Mouse (Mus musculus): ENCODE data around the gene Srp68.

Srp68 gene

GRCm38 (mm10) chr11:116274045-116274666 lies at the start of gene Srp68:
TSS of gene Srp68 (minus strand) at chr11:116274217.
- in situ Hi-C loops (cut with MboI; ENCODE audit: low pct_unique_long_range_greater_than_20kb in 1 of 2, low sequenced_read_pairs in 2 of 2, unreplicated experiment in 1 of 2): no loop called here

- in situ Hi-C loops (cut with MboI; ENCODE audit: low pct_unique_long_range_greater_than_20kb in 1 of 2, low sequenced_read_pairs in 2 of 2, unreplicated experiment in 1 of 2): loop anchor here (5.0 kb wide), 2 partner anchors 128 to 138 kb away; no protein-coding TSS in a partner anchor
Observed at GRCm38 (mm10) chr11:116318719-116319659, 45.0 kb upstream of the Srp68 start.

GRCm38 (mm10) chr11:116312359-116312758 lies 38.3 kb upstream of the Srp68 start:
- in situ Hi-C loops (cut with MboI; ENCODE audit: low pct_unique_long_range_greater_than_20kb in 1 of 2, low sequenced_read_pairs in 2 of 2, unreplicated experiment in 1 of 2): no loop called here

DNA sequence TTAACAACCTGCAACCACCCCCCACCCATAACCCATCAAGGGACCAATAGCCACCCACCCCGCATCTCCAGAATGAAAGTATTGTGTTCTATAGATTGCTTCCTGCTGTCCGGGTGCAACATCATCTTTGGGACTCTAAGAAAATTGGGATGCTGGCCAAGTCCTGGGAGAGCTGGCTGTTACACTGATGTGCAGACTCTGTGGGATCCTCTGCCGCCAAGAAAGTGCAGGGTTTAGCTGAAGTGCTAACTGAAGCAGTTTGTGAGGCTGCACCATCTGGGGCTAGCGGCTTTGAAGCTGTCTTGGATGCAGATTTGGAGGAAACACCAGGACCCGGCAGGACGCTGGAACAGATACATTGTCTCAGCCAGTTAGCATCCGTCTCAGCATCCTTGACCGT lies 37.2 kb upstream of the Srp68 start:
- in situ Hi-C loops (cut with MboI; ENCODE audit: low pct_unique_long_range_greater_than_20kb in 1 of 2, low sequenced_read_pairs in 2 of 2, unreplicated experiment in 1 of 2): no loop called here

- in situ Hi-C loops (cut with MboI; ENCODE audit: low pct_unique_long_range_greater_than_20kb in 1 of 2, low sequenced_read_pairs in 2 of 2, unreplicated experiment in 1 of 2): loop anchor here in 1 of 2 experiments (5.0 kb wide), 1 partner anchor 87 kb away; no protein-coding TSS in a partner anchor
Observed at GRCm38 (mm10) chr11:116309601-116310000, 35.6 kb upstream of the Srp68 start.

DNA sequence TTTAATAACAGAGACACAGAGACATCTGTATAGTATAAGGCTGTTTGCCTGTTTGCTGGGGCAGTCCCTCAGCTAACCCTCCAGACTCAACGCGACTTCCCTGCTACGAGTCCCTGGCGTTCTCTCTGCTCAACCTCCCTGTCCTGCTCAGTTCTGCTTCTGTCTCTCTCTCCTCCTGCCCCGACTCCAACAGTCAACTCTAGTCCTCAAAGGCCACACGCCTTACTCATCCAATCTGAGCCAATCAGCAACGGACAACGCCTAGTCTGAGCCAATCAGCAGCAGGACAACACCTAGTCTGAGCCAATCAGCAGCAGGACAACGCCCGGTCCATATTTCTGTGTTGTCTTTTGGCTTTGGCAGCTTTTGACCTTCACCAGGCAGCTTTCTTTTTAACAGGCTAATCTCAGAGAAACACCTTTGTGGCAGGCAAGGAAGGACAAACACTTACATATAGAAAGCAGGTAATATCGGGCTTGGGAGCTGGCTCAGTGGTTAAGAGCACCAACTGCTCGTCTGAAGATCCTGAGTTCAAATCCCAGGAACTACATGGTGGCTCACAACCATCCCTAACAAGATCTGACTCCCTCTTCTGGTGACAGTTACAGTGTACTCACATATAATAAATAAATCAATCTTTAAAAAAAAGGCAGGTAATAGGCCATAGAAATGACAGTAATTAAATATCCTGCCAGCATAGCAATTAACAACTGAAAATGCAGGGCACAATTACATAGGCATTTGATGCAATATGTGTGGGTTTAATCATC lies 33.9 kb upstream of the Srp68 start:
- in situ Hi-C loops (cut with MboI; ENCODE audit: low pct_unique_long_range_greater_than_20kb in 1 of 2, low sequenced_read_pairs in 2 of 2, unreplicated experiment in 1 of 2): loop anchor here in 1 of 2 experiments (5.0 kb wide), 1 partner anchor 86 kb away; no protein-coding TSS in a partner anchor

DNA sequence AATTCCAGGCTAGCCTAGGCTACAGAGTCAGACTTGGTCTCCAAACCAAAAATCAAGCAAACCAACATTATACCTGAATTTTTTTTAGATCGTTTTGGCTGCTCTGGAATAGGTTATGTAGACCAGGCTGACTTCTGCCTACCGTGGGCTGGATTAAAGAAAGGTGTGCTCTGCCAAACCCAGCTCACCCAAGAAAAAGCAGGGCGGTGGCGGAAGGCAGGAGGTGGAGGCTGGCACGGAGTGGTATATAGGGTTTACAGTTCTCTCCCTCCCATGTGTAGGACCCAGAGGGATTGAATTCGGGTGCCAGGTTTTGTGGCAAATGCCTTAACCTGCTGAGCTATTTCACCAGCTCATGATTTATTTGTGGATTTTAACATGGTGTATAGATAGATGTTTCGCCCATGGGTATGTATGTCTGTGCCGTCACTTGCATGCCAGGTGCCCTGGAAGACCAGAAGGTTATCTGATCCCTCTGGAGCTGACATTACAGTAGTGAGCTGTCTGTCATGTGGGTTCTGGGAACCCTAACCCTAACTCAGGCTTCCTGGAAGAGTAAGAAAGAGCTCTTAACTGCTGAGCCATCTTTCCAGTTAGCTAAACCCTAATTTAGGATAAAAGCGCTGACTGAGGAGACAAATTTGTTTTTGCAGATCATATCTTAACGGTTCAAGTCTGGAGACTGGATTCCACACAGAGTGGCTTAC lies 33.2 kb upstream of the Srp68 start, which contains the start of gene Exoc7:
Gene Exoc7, minus strand, starts transcription at position 215 of the 707 bp plus-strand sequence.
- in situ Hi-C loops (cut with MboI; ENCODE audit: low pct_unique_long_range_greater_than_20kb in 1 of 2, low sequenced_read_pairs in 2 of 2, unreplicated experiment in 1 of 2): loop anchor here in 1 of 2 experiments (5.0 kb wide), 1 partner anchor 85 kb away; no protein-coding TSS in a partner anchor

DNA sequence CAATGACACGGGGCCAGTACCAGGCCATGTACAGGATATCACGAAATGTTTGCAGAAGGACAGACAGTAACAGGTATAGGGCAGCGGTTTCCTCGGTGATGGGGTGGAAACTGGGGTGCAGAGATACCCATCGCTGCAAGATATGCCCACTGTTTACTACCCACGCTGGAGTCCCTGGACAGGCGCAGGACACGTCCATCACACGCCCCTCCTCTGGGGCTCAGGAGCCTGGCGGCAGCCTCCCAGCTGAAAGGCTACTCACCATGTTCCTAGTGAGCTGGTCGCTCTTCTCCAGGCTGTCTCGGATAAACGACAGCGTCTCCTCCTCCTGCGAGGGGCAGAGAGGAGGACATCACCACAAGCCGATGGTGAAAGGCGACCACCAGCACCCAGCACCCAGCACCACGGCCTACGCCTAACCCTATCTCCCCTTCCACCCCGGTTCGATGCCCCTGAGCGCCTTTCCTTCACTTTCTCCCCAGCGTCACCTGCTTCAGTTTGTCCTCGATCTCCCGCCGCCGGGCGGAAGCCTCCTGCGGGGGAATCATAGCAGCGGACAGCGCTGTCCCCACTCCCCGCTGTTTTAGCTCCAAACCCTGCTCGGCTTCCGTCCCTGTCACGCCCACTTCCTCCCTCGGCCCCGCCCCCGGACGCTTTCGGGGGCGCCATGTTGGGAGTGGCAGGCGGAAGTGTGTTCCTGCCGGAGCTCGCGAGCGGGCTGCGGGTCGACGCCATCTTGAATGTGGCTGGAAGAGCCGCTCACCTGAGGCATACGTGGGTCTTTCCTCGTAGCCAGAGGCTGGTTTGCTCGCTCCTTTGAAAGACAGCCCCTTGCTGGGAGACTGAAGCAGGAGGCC lies 32.3 kb upstream of the Srp68 start:
- in situ Hi-C loops (cut with MboI; ENCODE audit: low pct_unique_long_range_greater_than_20kb in 1 of 2, low sequenced_read_pairs in 2 of 2, unreplicated experiment in 1 of 2): loop anchor here in 1 of 2 experiments (5.0 kb wide), 1 partner anchor 84 kb away; no protein-coding TSS in a partner anchor

DNA sequence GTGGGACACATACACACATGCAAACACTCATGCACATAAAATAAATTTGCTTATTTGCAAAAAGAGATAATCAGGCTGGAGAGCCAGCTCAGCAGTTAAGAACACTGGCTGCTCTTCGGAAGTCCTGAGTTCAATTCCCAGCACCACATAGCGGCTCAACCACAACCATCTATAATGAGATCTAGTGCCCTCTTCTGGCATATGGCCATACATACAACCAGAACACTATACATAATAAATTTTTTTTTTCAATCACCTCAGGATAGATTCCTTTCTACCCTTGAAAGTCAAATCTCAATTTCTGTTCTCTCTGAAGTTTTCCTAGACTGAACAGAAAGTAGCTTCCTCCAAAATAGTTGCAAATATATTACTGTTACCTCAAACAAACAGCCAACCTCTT lies 31.4 kb upstream of the Srp68 start:
- in situ Hi-C loops (cut with MboI; ENCODE audit: low pct_unique_long_range_greater_than_20kb in 1 of 2, low sequenced_read_pairs in 2 of 2, unreplicated experiment in 1 of 2): loop anchor here in 1 of 2 experiments (5.0 kb wide), 1 partner anchor 83 kb away; no protein-coding TSS in a partner anchor

- in situ Hi-C loops (cut with MboI; ENCODE audit: low pct_unique_long_range_greater_than_20kb in 1 of 2, low sequenced_read_pairs in 2 of 2, unreplicated experiment in 1 of 2): loop anchor here in 1 of 2 experiments (5.0 kb wide), 1 partner anchor 76 kb away; no protein-coding TSS in a partner anchor
Observed at GRCm38 (mm10) chr11:116298621-116299020, 24.6 kb upstream of the Srp68 start.

DNA sequence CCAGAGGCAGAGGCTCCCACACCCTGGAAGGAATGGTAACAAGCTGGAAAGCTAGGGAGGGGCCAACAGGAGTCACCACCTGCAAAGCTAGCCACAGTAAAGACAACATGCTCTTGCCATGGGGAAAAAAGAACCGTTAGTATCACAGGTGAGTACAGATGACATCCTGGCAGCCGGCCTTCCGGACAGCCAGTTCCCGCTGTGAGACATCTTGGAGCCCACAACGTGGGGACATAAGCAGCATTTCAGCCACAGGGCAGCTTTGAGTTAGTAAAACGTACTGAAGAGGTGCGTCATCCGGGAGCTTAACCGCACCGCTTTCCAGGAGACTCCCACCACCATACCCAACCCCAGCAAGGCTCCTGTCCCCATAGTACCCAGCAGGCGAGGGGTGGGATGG lies 24.2 kb upstream of the Srp68 start:
- in situ Hi-C loops (cut with MboI; ENCODE audit: low pct_unique_long_range_greater_than_20kb in 1 of 2, low sequenced_read_pairs in 2 of 2, unreplicated experiment in 1 of 2): loop anchor here in 1 of 2 experiments (5.0 kb wide), 1 partner anchor 76 kb away; no protein-coding TSS in a partner anchor

- in situ Hi-C loops (cut with MboI; ENCODE audit: low pct_unique_long_range_greater_than_20kb in 1 of 2, low sequenced_read_pairs in 2 of 2, unreplicated experiment in 1 of 2): loop anchor here in 1 of 2 experiments (5.0 kb wide), 1 partner anchor 75 kb away; no protein-coding TSS in a partner anchor
Observed at GRCm38 (mm10) chr11:116297017-116297416, 23.0 kb upstream of the Srp68 start.

GRCm38 (mm10) chr11:116296191-116296734 lies 22.2 kb upstream of the Srp68 start:
- in situ Hi-C loops (cut with MboI; ENCODE audit: low pct_unique_long_range_greater_than_20kb in 1 of 2, low sequenced_read_pairs in 2 of 2, unreplicated experiment in 1 of 2): loop anchor here in 1 of 2 experiments (5.0 kb wide), 1 partner anchor 74 kb away; no protein-coding TSS in a partner anchor

- in situ Hi-C loops (cut with MboI; ENCODE audit: low pct_unique_long_range_greater_than_20kb in 1 of 2, low sequenced_read_pairs in 2 of 2, unreplicated experiment in 1 of 2): no loop called here
Observed at GRCm38 (mm10) chr11:116294319-116294718, 20.3 kb upstream of the Srp68 start.

DNA sequence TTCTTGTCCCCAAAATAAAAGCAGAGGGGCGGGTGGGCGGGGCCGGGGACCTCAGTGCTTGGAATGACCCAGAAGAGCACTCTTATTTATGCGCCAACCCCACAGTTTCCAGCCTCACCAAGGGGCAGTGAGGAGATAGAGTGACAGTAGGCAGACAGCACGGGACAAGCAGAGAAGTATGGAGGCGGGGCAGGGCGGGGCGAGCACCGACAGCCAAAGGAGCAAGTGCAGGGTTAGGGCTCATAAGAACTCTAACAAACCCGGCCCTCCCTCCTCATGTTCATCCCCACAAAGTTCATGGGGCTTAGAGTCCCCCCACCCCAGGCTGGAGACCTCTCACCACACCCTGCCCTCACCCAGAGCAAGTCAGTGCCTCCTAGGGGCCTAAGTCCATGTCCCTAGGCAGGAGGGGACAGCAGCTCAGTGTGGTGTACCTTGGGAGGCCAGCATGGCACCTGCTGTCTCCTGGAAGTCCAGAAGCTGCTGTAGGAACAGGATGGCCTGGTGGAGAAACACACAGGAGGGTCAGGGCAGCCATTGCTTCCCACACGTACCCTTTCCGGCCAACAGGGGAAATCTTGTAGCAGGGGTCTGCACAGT lies 19.6 kb upstream of the Srp68 start:
- in situ Hi-C loops (cut with MboI; ENCODE audit: low pct_unique_long_range_greater_than_20kb in 1 of 2, low sequenced_read_pairs in 2 of 2, unreplicated experiment in 1 of 2): no loop called here

DNA sequence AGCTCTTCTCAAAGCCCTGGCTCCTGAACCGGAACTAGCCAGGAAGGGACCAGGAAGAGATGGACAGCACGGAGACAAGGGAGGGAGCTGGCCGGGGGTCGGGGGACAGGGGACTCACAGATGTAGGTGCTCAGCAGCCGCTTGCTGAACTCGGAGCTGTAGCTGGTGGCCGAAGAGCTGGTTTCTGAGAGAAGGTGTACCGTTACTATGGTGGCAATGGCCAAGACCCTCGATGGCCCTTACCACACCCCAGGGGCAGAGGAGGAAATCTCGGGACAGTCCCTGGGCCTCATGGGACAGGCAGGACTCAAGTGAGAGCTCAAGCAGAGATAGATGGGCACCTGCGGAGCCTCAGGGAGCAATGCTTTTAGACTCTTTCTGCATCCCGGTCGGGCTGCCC lies 18.4 kb upstream of the Srp68 start:
- in situ Hi-C loops (cut with MboI; ENCODE audit: low pct_unique_long_range_greater_than_20kb in 1 of 2, low sequenced_read_pairs in 2 of 2, unreplicated experiment in 1 of 2): no loop called here
